Mouse (Mus musculus) right cerebral cortex, postnatal 10 days (tissue): ENCODE results near the gene Nr4a3.

Source experiments
- DNase-seq, 2 experiments: peaks; one replicate each; pipeline ENCODE4 v3.0.0; 2021; ENCODE audit warnings: low spot score in 2 of 2

Gene Nr4a3

GRCm38 (mm10) chr4:48050442-48050841 lies 5.5 kb downstream of the Nr4a3 start:
- DNase-seq, result no peak

- no peak for DNase-seq
Measured at GRCm38 (mm10) chr4:48051086-48051673, 6.2 kb downstream of the Nr4a3 start.

- peak in 1 of 2 experiments; percentile 32 for DNase-seq
Measured at GRCm38 (mm10) chr4:48051674-48052121, 6.7 kb downstream of the Nr4a3 start.

GRCm38 (mm10) chr4:48061716-48062115 lies 16.8 kb downstream of the Nr4a3 start:
- DNase-seq, result no peak

GRCm38 (mm10) chr4:48064311-48064710 lies 19.4 kb downstream of the Nr4a3 start:
- no peak for DNase-seq

- DNase-seq, result no peak
Measured at GRCm38 (mm10) chr4:48066676-48067075, 21.7 kb downstream of the Nr4a3 start.

- no peak for DNase-seq
Measured at GRCm38 (mm10) chr4:48069111-48069510, 24.2 kb downstream of the Nr4a3 start.

- DNase-seq, result no peak
Measured at GRCm38 (mm10) chr4:48072006-48072405, 27.1 kb downstream of the Nr4a3 start.

GRCm38 (mm10) chr4:48073325-48073724 lies 28.4 kb downstream of the Nr4a3 start:
- DNase-seq, result no peak

GRCm38 (mm10) chr4:48074451-48075240 lies 29.7 kb downstream of the Nr4a3 start:
- no peak for DNase-seq

- DNase-seq, result peak; percentile 44 to 47
Measured at GRCm38 (mm10) chr4:48076693-48077471, 31.9 kb downstream of the Nr4a3 start.

GRCm38 (mm10) chr4:48078213-48078612 lies 33.3 kb downstream of the Nr4a3 start:
- DNase-seq, result no peak

- peak in 1 of 2 experiments; percentile 38 for DNase-seq
Measured at GRCm38 (mm10) chr4:48079285-48080039, 34.5 kb downstream of the Nr4a3 start.

- no peak for DNase-seq
Measured at GRCm38 (mm10) chr4:48083452-48083851, 38.5 kb downstream of the Nr4a3 start.

- DNase-seq, result no peak
Measured at GRCm38 (mm10) chr4:48086609-48087008, 41.7 kb downstream of the Nr4a3 start.

GRCm38 (mm10) chr4:48087497-48087896 lies 42.5 kb downstream of the Nr4a3 start:
- no peak for DNase-seq

GRCm38 (mm10) chr4:48093221-48093620 lies 48.3 kb downstream of the Nr4a3 start:
- DNase-seq, result no peak

GRCm38 (mm10) chr4:48100217-48100616 lies 55.3 kb downstream of the Nr4a3 start:
- no peak for DNase-seq

GRCm38 (mm10) chr4:48101981-48102380 lies 57.0 kb downstream of the Nr4a3 start:
- no peak for DNase-seq

GRCm38 (mm10) chr4:48105387-48105786 lies 60.4 kb downstream of the Nr4a3 start:
- DNase-seq, result peak in 1 of 2 experiments; percentile 39

GRCm38 (mm10) chr4:48107086-48107485 lies 62.1 kb downstream of the Nr4a3 start:
- no peak for DNase-seq

- no peak for DNase-seq
Measured at GRCm38 (mm10) chr4:48108591-48108990, 63.6 kb downstream of the Nr4a3 start.
